Mouse (Mus musculus) testis, adult 2 months (tissue): ENCODE measurements around the gene Frmpd3. TPM values are rescaled to one million over a fixed set of nuclear protein-coding genes. Genes with fewer than 3 reads are reported as not detected.
A peak's percentile ranks its signal among the peaks of the same experiment; 100 is the strongest.

ENCODE experiments used
- H3K27ac ChIP-seq: fragments of 200-500 bp; 2 replicates; pipeline ENCODE4 v1.5.1; 2012; ENCODE audit warnings: low read depth, low read length; ENCODE audit not compliant: control insufficient read depth, insufficient read depth
- H3K27me3 ChIP-seq: fragments of 200-500 bp; 2 replicates; pipeline ENCODE4 v1.6.1; 2012; ENCODE audit warnings: mild to moderate bottlenecking, low read length, moderate library complexity; ENCODE audit not compliant: control insufficient read depth, insufficient read depth
- H3K36me3 ChIP-seq: fragments of 200-500 bp; 2 replicates; pipeline ENCODE4 v1.6.1; 2012; ENCODE audit warnings: mild to moderate bottlenecking, low read length; ENCODE audit not compliant: control insufficient read depth, insufficient read depth
- H3K4me1 ChIP-seq: fragments of 200-500 bp; 2 replicates; pipeline ENCODE4 v1.6.1; 2012; ENCODE audit warnings: low read length; ENCODE audit not compliant: control insufficient read depth, insufficient read depth
- H3K4me3 ChIP-seq: fragments of 200-500 bp; 2 replicates; pipeline ENCODE4 v1.5.1; 2012; ENCODE audit warnings: low read depth, mild to moderate bottlenecking, low read length, moderate library complexity, mixed read lengths; ENCODE audit not compliant: control insufficient read depth
- CTCF ChIP-seq: fragments of 200-500 bp; IDR thresholded peaks from 2 replicates; pipeline ENCODE4 v1.5.1; 2012; ENCODE audit warnings: low read depth, mild to moderate bottlenecking, inconsistent platforms, low read length, moderate library complexity; ENCODE audit not compliant: control insufficient read depth, insufficient read depth, insufficient replicate concordance
- POLR2A ChIP-seq: fragments of 200-500 bp; IDR thresholded peaks from 2 replicates; pipeline ENCODE4 v1.6.1; 2012; ENCODE audit warnings: low read depth, mild to moderate bottlenecking, inconsistent platforms, low read length, moderate library complexity; ENCODE audit not compliant: control insufficient read depth
- polyA plus RNA-seq: library from polyadenylated mRNA; depleted of rRNA; stranded (reverse); fragments of >200 nt; gene quantifications from 2 replicates; pipeline ENCODE4 v1.2.3, GENCODE M21; 2012; rRNA removed

Frmpd3 gene
- polyA plus RNA-seq, 1 experiment: 0.38 TPM

DNA sequence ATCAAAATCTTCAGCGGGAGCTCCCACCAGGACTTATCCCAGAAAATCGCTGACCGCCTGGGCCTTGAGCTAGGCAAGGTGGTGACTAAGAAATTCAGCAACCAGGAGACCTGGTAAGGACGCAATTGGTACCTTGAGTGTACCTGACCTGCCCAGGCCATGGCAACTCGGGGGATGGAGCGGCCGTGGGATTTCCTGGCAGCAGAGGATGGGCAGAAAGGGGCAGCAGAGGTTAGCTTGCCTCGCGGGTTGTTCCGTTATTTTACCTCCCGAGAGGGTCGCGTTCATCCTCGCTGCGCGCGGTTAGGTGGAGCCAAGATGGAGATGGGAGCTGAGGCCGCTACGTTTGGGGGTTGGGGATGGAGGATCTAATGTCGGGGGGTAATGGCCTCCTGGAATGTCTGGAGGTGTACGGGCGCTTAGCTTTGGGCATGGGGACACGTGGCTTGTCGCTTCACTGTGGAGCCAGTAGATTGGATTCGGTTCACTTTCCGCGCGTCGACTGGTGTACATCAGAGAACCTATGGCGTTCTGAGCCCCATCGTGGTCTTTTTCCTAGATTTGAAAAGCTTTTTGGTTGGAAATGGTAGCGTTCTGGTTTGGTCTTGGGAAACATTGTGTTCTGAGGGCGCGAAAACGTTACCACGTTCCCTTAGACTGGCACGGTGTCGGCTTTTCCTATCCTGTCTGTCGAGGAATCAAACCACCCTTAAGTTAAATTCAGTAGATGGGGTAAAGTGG is 114.9 kb downstream of the Frmpd3 start:
- H3K27ac ChIP-seq: peak overlapping the region; percentile 95
- no peaks in the 10 kb centered on the region for H3K4me1 ChIP-seq
- H3K36me3 ChIP-seq: no peaks in the 10 kb centered on the region
- TF ChIP-seq POLR2A: 0 out of 2 replicates have a peak, but pooled peaks have one; percentile 3
- no peak for TF ChIP-seq CTCF
- H3K4me3 ChIP-seq: peak overlapping the region; percentile 95
- H3K27me3 ChIP-seq: no peaks in the 10 kb centered on the region

DNA sequence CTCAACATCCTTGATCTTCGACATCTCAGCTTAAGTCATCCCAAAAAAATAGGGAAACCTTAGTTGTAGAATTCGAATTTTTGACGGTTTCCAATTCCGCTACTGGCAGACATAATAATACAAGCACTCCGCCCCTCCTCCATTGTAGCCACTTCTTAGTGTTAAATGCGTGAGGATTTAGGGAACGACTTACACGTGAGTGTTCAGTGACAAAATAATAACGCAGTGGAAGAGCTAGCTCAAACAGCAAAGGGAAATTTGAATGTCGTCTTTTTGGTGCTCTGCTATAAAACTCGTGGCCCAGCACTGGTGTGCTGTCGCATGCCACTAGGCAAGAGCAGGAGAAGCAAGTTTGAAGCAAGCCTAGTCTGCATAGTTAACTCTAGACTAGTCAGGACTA is 115.4 kb downstream of the Frmpd3 start:
- no peaks in the 10 kb centered on the region for H3K27me3 ChIP-seq
- H3K36me3 ChIP-seq: no peaks in the 10 kb centered on the region
- peak overlapping the region; percentile 95 for H3K27ac ChIP-seq
- TF ChIP-seq CTCF: no peak
- TF ChIP-seq POLR2A: no peak
- peak overlapping the region; percentile 95 for H3K4me3 ChIP-seq
- no peaks in the 10 kb centered on the region for H3K4me1 ChIP-seq

DNA sequence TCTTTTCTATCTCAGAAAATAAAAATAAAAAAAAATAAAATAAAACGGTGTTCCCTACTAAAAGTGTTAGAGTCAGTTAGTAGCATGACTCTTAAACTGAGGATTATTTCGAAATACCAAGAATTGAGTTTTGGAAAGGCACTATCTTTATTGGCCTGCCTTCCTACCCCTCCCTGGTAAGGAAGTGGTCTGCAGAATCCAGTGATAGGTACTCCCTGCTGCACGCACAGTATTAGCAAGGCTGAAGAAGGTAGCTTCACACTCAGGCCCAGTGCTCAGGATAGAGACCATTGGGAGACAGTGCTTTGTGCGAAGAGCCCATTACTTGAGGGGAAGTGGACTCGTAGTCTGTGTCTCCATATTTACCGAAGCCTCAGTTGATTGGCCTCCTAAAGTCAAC is 136.2 kb downstream of the Frmpd3 start:
- H3K4me1 ChIP-seq: no peaks in the 10 kb centered on the region
- no peaks in the 10 kb centered on the region for H3K36me3 ChIP-seq
- H3K4me3 ChIP-seq: no peak overlapping the region
- H3K27ac ChIP-seq: no peak overlapping the region
- TF ChIP-seq POLR2A: no peak
- TF ChIP-seq CTCF: no peak
- no peaks in the 10 kb centered on the region for H3K27me3 ChIP-seq

- no peak for TF ChIP-seq POLR2A
- peak; percentile 39; the same call in 1 of the 2 replicates for TF ChIP-seq CTCF
- Histone ChIP-seq H3K4me3 (no peak overlapping the region), H3K27me3 (no peaks in the 10 kb centered on the region), H3K27ac (no peak overlapping the region), H3K4me1 (no peaks in the 10 kb centered on the region), H3K36me3 (no peaks in the 10 kb centered on the region)
Measured at GRCm38 (mm10) chrX:140479171-140479570, 137.1 kb downstream of the Frmpd3 start.

Other genes with a start within 250 kb of the Frmpd3 start
- 6.0 and 9.0 TPM in 2 replicates for gene Prps1, start 114.3 kb downstream of the Frmpd3 start, polyA plus RNA-seq